Mouse (Mus musculus): ENCODE measurements around the gene Tulp1. TPM values are rescaled to one million over a fixed set of nuclear protein-coding genes. Genes with fewer than 3 reads are reported as not detected.
A peak's percentile ranks its signal among the peaks of the same experiment; 100 is the strongest.
"Not testable (repeated sequence)": the region's sequence is repeated elsewhere in the genome, so short reads cannot be mapped to it uniquely, and the experiment has no call there.

Tulp1 gene
- 8.4 and 9.3 TPM in 2 replicates for polyA plus RNA-seq (2016; fragmentation: Nextera tagmentation; extraction: Ambion mirVana)

- Histone ChIP-seq H3K36me3 (no peaks in the 10 kb centered on the region), H3K4me1 (peaks cover 28% of the 10 kb centered on the region), H3K4me2 (replicated peaks) (peak within 1 kb of the TSS; percentile 57), H3K9ac (peak within 1 kb of the TSS; percentile 49), H3K9me3 (no peaks in the 10 kb centered on the region), H3K27ac (no peak within 1 kb of the TSS), H3K4me3 (peak within 1 kb of the TSS; percentile 32), H3K27me3 (peaks cover 43% of the 10 kb centered on the region)
- no peak for ATAC-seq (ENCODE audit: insufficient number of reproducible peaks, insufficient read depth, low FRiP score, low TSS enrichment)
- 40% methylated on average over 8 of the region's 8 CpGs for WGBS
Measured at GRCm38 (mm10) chr17:28365122-28365521, at the start of gene Tulp1. Tulp1 (minus strand) TSS chr17:28365222.

DNA sequence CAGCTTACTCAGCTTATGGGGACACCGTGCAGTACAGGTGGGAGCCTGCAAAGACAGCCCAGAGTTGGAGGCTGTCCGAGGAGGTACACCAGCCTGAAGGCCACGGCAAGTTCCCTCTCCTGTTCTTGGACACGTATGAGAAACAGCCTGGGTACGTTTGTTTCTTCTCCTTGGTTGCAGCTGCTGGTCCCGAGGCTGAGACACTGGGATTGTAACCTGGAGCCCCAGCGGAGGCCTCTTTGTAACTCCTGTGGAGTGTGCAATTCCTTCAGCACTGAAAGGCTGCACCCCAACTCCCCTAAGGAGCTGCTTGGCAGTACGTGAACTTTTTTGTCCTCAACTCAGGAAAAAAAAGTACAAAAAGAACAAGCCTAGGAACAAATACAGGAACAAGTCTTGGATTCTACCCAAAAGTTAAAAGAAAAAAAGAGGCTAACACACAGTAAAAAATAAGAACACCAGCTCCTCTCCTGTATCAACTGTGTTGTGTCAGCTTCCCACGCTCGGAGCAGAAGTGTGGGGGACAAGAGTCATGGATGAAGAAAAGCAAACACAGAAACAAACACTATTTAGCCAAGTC lies 46.4 kb upstream of the Tulp1 start:
- peaks cover 9% of the 10 kb centered on the region; the same call in 1 of the 2 replicates for H3K4me1 ChIP-seq
- H3K9me3 ChIP-seq, result no peaks in the 10 kb centered on the region
- H3K27ac ChIP-seq, result no peak overlapping the region
- no peak overlapping the region for H3K4me3 ChIP-seq
- H3K36me3 ChIP-seq, result peaks cover 39% of the 10 kb centered on the region
- no peak overlapping the region for H3K4me2 ChIP-seq (replicated peaks)
- WGBS, result 81% methylated on average over 10 of the region's 10 CpGs
- H3K27me3 ChIP-seq, result no peaks in the 10 kb centered on the region
- H3K9ac ChIP-seq, result no peak overlapping the region
- ATAC-seq (ENCODE audit: insufficient number of reproducible peaks, insufficient read depth, low FRiP score, low TSS enrichment), result no peak

- Histone ChIP-seq H3K4me3 (no peak overlapping the region), H3K36me3 (peaks cover 45% of the 10 kb centered on the region), H3K27ac (no peak overlapping the region), H3K9me3 (no peaks in the 10 kb centered on the region), H3K9ac (no peak overlapping the region), H3K4me2 (replicated peaks) (no peak overlapping the region), H3K4me1 (peaks cover 9% of the 10 kb centered on the region; the same call in 1 of the 2 replicates), H3K27me3 (no peaks in the 10 kb centered on the region)
- WGBS, result 84% methylated on average over 4 of the region's 4 CpGs
- ATAC-seq (ENCODE audit: insufficient number of reproducible peaks, insufficient read depth, low FRiP score, low TSS enrichment), result no peak
Measured at GRCm38 (mm10) chr17:28410731-28411130, 45.7 kb upstream of the Tulp1 start.

- no peak overlapping the region for H3K4me3 ChIP-seq
- H3K4me1 ChIP-seq, result peaks cover 9% of the 10 kb centered on the region; the same call in 1 of the 2 replicates
- WGBS, result 68% methylated on average over 5 of the region's 5 CpGs
- no peaks in the 10 kb centered on the region for H3K9me3 ChIP-seq
- H3K9ac ChIP-seq, result no peak overlapping the region
- no peak overlapping the region for H3K4me2 ChIP-seq (replicated peaks)
- H3K27me3 ChIP-seq, result no peaks in the 10 kb centered on the region
- no peak overlapping the region for H3K27ac ChIP-seq
- ATAC-seq (ENCODE audit: insufficient number of reproducible peaks, insufficient read depth, low FRiP score, low TSS enrichment), result no peak
- peaks cover 39% of the 10 kb centered on the region for H3K36me3 ChIP-seq
Measured at GRCm38 (mm10) chr17:28408251-28408918, 43.4 kb upstream of the Tulp1 start.

DNA sequence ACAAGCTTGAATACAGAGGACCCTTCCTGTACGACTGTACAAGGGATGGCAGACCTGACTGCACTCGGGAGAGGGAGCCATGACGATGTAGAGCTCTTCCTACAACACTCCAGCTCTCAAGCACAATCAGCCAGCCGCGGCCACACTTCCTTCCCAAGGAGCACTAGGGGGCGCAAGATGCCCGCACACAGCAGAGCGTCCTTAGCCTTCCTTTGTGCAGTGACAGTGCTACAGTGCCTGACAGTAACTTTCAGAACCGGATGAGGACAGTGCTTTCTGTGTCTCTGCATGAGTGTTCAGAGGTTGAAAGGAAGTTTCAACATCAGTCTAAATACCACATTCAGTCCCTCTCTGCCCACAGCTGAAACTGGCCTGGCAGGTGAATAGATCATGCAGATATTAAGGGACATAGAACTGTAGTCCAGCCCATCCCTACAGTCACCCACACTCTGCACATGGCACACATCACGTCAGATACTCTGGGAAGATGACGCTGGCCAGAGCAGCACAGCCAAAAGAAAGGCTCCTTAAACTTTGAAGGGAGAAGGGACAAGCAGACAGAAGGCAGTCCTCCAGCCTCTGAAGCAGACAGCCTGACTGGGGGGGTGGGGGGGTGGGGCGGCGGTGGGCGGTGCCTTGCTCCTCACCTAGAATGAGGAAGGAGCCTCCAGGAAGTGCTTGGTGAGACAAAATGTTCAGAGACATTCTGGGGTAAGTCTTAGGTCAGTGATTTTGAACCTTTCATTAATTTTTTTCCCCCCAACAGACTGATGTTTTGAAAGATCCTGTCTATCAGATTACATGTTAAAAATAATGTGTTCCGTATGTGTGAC lies 42.6 kb upstream of the Tulp1 start:
- Histone ChIP-seq H3K27ac (0 out of 2 replicates have a peak overlapping the region, but pooled peaks have one; percentile 1), H3K36me3 (peaks cover 34% of the 10 kb centered on the region), H3K4me1 (peaks cover 9% of the 10 kb centered on the region; the same call in 1 of the 2 replicates), H3K9me3 (no peaks in the 10 kb centered on the region), H3K9ac (no peak overlapping the region), H3K27me3 (no peaks in the 10 kb centered on the region), H3K4me2 (replicated peaks) (no peak overlapping the region), H3K4me3 (no peak overlapping the region)
- ATAC-seq (ENCODE audit: insufficient number of reproducible peaks, insufficient read depth, low FRiP score, low TSS enrichment), result peak; percentile 12; the same call in 1 of the 2 replicates
- 37% methylated on average over 15 of the region's 15 CpGs for WGBS

- no peak for ATAC-seq (ENCODE audit: insufficient number of reproducible peaks, insufficient read depth, low FRiP score, low TSS enrichment)
- no peak overlapping the region for H3K4me3 ChIP-seq
- H3K9ac ChIP-seq, result no peak overlapping the region
- no peaks in the 10 kb centered on the region for H3K27me3 ChIP-seq
- WGBS, result 91% methylated on average over 7 of the region's 7 CpGs
- H3K9me3 ChIP-seq, result no peaks in the 10 kb centered on the region
- H3K27ac ChIP-seq, result no peak overlapping the region
- H3K4me2 ChIP-seq (replicated peaks), result no peak overlapping the region
- H3K36me3 ChIP-seq, result peaks cover 39% of the 10 kb centered on the region
- peaks cover 9% of the 10 kb centered on the region; the same call in 1 of the 2 replicates for H3K4me1 ChIP-seq
Measured at GRCm38 (mm10) chr17:28406471-28406870, 41.4 kb upstream of the Tulp1 start.

DNA sequence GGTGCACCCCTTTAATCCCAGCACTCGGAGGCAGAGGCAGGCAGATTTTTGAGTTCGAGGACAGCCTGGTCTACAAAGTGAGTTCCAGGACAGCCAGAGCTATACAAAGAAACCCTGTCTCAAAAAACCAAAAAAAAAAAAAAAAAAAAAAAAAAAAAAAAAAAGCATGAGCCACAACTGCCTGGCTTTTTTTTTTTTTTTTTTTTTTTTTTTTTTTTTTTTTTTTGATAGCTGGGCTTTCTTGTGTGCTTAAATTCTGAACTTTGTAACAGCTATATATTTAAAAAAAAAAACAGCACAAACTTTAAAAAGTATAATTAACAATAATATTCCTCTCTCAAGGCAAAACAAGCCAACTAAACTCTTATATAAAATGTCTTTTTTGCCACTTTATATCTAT lies 39.7 kb upstream of the Tulp1 start:
- ATAC-seq (ENCODE audit: insufficient number of reproducible peaks, insufficient read depth, low FRiP score, low TSS enrichment); H3K4me3 ChIP-seq; H3K27ac ChIP-seq; H3K9me3 ChIP-seq; H3K9ac ChIP-seq; H3K4me1 ChIP-seq; H3K27me3 ChIP-seq; H3K4me2 ChIP-seq (replicated peaks): not testable (repeated sequence)
- WGBS, result 96% methylated on average over 2 of the region's 2 CpGs
- H3K36me3 ChIP-seq, result peaks cover 37% of the 10 kb centered on the region

DNA sequence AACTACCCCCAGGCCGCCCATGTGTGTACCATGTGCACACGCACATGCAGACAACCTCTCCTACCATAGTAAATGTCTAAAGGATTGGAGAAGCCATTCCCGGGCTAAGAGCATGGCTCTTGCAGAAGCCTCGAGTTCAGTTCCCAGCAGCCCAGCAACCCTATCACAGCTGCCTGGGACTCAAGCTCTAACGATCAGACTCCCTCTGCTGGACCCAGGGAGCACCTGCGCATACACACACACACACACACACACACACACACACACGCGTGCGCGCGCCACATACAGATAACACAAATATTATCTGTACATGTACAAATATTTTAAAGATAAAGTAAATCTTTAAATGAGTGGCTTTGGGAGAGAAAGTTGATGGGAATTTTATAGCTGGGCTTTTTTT lies 39.3 kb upstream of the Tulp1 start:
- H3K9me3 ChIP-seq, result no peaks in the 10 kb centered on the region
- H3K9ac ChIP-seq, result no peak overlapping the region
- ATAC-seq (ENCODE audit: insufficient number of reproducible peaks, insufficient read depth, low FRiP score, low TSS enrichment), result no peak
- no peak overlapping the region for H3K4me2 ChIP-seq (replicated peaks)
- no peak overlapping the region for H3K27ac ChIP-seq
- WGBS, result 95% methylated on average over 11 of the region's 11 CpGs
- H3K4me3 ChIP-seq, result no peak overlapping the region
- peaks cover 9% of the 10 kb centered on the region; the same call in 1 of the 2 replicates for H3K4me1 ChIP-seq
- H3K36me3 ChIP-seq, result peaks cover 37% of the 10 kb centered on the region
- no peaks in the 10 kb centered on the region for H3K27me3 ChIP-seq

DNA sequence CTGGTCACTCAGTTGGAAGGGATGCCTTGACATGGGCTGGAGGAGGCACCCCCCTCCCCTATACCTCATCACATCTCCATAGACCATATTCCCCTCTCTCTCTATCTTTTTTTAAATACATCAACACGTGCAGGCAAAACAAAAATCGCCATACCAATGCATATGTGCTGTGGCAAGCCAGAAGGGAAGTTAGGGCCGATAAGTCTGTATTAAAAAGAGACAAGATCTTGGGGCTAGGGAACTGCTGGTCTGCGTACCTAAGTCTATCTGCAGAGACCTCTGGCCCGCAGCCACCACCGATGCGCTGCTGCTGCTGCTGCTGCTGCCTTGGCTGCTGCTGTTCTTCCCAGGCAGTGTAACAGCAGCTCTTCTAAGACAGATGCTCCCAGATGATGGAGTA lies 30.0 kb upstream of the Tulp1 start:
- H3K4me3 ChIP-seq, result no peak overlapping the region
- H3K9ac ChIP-seq, result no peak overlapping the region
- no peak for ATAC-seq (ENCODE audit: insufficient number of reproducible peaks, insufficient read depth, low FRiP score, low TSS enrichment)
- peaks cover 6% of the 10 kb centered on the region; the same call in 1 of the 2 replicates for H3K36me3 ChIP-seq
- peak overlapping the region; percentile 72; the same call in 1 of the 2 replicates for H3K27ac ChIP-seq
- H3K4me2 ChIP-seq (replicated peaks), result no peak overlapping the region
- H3K27me3 ChIP-seq, result no peaks in the 10 kb centered on the region
- H3K4me1 ChIP-seq, result peaks cover 31% of the 10 kb centered on the region
- WGBS, result 84% methylated on average over 7 of the region's 7 CpGs
- no peaks in the 10 kb centered on the region for H3K9me3 ChIP-seq

DNA sequence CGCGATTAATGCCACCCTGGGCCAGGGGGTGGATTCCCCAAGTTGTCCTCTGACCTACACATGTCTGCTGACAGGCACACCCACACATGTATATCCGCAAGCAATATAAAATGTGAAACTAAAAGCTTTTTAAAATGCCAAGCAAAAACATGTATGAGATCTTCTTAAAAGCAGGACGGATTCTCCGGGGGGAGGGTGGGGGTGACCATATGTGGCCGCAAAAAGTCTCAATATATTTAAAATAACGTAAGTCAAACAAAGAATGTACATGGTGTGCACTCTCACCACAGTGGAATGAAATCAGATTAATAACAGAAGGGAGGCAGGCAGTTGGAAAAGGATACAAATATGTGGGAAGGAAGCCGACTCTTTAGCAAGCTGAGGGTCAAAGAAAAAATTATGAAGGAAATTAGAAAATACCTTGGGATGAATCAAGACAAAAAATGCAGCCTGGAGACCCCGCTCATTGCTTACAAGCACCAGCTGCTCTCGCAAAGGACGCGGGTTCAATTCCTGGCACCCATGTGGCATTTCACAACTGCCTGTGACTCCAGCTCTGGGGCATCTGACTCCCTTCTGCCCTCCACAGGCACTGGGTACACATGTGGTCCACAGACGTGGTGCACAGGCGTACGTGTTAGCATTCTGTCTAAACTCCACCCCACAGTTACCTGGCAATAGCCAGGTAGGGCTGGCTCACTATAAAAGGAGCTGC lies 29.2 kb upstream of the Tulp1 start:
- Histone ChIP-seq H3K4me2 (replicated peaks) (0 out of 2 replicates have a peak overlapping the region, but pooled peaks have one; percentile 7), H3K4me3 (no peak overlapping the region), H3K27me3 (no peaks in the 10 kb centered on the region), H3K4me1 (peaks cover 31% of the 10 kb centered on the region), H3K9ac (no peak overlapping the region), H3K36me3 (peaks cover 6% of the 10 kb centered on the region; the same call in 1 of the 2 replicates), H3K9me3 (no peaks in the 10 kb centered on the region), H3K27ac (peak overlapping the region; percentile 72)
- WGBS, result 59% methylated on average over 15 of the region's 15 CpGs
- no peak; the same call in 1 of the 2 replicates for ATAC-seq (ENCODE audit: insufficient number of reproducible peaks, insufficient read depth, low FRiP score, low TSS enrichment)
